In genomic region chr1:174035841-174036240, GRCm38 (mm10) we compare ENCODE assay signal across 30 mouse cellular contexts. TPM values are rescaled to one million over a fixed set of nuclear protein-coding genes. Genes with fewer than 3 reads are reported as not detected.
"Had no signal": no experiment of that assay in that cellular context is flagged by ENCODE, and none has a peak within 500 bp of the region (broad histone marks: within the 10 kb centered on the region; RNA-seq: fewer than 3 reads in every experiment).

No protein-coding gene starts in this region.

- H3K4me1 ChIP-seq: limb, embryonic 12.5 days; limb, embryonic 15.5 days; liver, embryonic 12.5 days; liver, embryonic 15.5 days; megakaryocyte, embryonic 14.5 days; midbrain, embryonic 10.5 days had no signal

- H3K4me2 ChIP-seq: limb, embryonic 12.5 days; limb, embryonic 15.5 days; liver, embryonic 12.5 days; liver, embryonic 15.5 days; lung, embryonic 15.5 days had no signal

- H3K36me3 ChIP-seq: limb, embryonic 12.5 days; limb, embryonic 15.5 days; liver, embryonic 12.5 days; liver, embryonic 15.5 days; lung, embryonic 15.5 days; midbrain, embryonic 10.5 days had no signal

- H3K9me3 ChIP-seq: limb, embryonic 12.5 days; limb, embryonic 15.5 days; liver, embryonic 12.5 days; liver, embryonic 15.5 days; lung, embryonic 15.5 days; megakaryocyte, embryonic 14.5 days; midbrain, embryonic 10.5 days had no signal

- H3K27me3 ChIP-seq: limb, embryonic 12.5 days; limb, embryonic 15.5 days; liver, embryonic 12.5 days; liver, embryonic 15.5 days; lung, embryonic 15.5 days; megakaryocyte, embryonic 14.5 days had no signal

- H3K9ac ChIP-seq: limb, embryonic 12.5 days; limb, embryonic 15.5 days; liver, embryonic 12.5 days; liver, embryonic 15.5 days; lung, embryonic 15.5 days had no signal

- ATAC-seq: liver, embryonic 12.5 days; midbrain, embryonic 16.5 days had no signal

- H3K4me3 ChIP-seq: limb, embryonic 12.5 days; limb, embryonic 15.5 days; liver, embryonic 12.5 days; liver, embryonic 15.5 days; lung, embryonic 15.5 days; megakaryocyte, embryonic 14.5 days; midbrain, embryonic 10.5 days had no signal

- DNase-seq: kidney, adult 18-20 months; kidney, adult 9 months; kidney, postnatal 14 days; kidney, postnatal 4 days; left cerebral cortex, postnatal 4 days; lung, adult 18-20 months; lung, postnatal 10 days; lung, postnatal 36 days; thymus, adult 2 months; thymus, postnatal 14 days; thymus, postnatal 4 days had no signal

- H3K27ac ChIP-seq: limb, embryonic 12.5 days; limb, embryonic 15.5 days; liver, embryonic 12.5 days; liver, embryonic 15.5 days; lung, embryonic 15.5 days; midbrain, embryonic 10.5 days; stomach, postnatal 0 days had no signal

RNA-seq across cellular contexts. Expression of gene Ifi205, which starts 4.2 kb away (rescaled TPM):
- total RNA-seq: layer of hippocampus, adult 18-20 months; left cerebral cortex, adult 8-10 months; left cerebral cortex, postnatal 14 days; left cerebral cortex, postnatal 4 days had no signal
- polyA plus RNA-seq: midbrain, embryonic 10.5 days; midbrain, embryonic 16.5 days; neural tube, embryonic 11.5 days; neural tube, embryonic 14.5 days had no signal

RNA-seq across cellular contexts. Expression of gene Olfr433, which starts 4.7 kb away (rescaled TPM):
- total RNA-seq: layer of hippocampus, adult 18-20 months; layer of hippocampus, postnatal 14 days; left cerebral cortex, adult 8-10 months; left cerebral cortex, postnatal 14 days; left cerebral cortex, postnatal 4 days had no signal
- polyA plus RNA-seq: limb, embryonic 12.5 days; lung, embryonic 15.5 days; midbrain, embryonic 10.5 days; midbrain, embryonic 16.5 days; neural tube, embryonic 11.5 days; neural tube, embryonic 14.5 days; stomach, embryonic 14.5 days; stomach, postnatal 0 days had no signal

RNA-seq across cellular contexts. Expression of gene Olfr432, which starts 13.2 kb away (rescaled TPM):
- total RNA-seq: layer of hippocampus, adult 18-20 months; layer of hippocampus, postnatal 14 days; left cerebral cortex, adult 8-10 months; left cerebral cortex, postnatal 14 days; left cerebral cortex, postnatal 4 days had no signal
- polyA plus RNA-seq: kidney, embryonic 16.5 days; limb, embryonic 12.5 days; limb, embryonic 15.5 days; liver, embryonic 12.5 days; liver, embryonic 15.5 days; lung, embryonic 15.5 days; midbrain, embryonic 10.5 days; midbrain, embryonic 16.5 days; neural tube, embryonic 11.5 days; neural tube, embryonic 14.5 days; stomach, embryonic 14.5 days; stomach, postnatal 0 days had no signal

RNA-seq across cellular contexts. Expression of gene Olfr430, which starts 30.6 kb away (rescaled TPM):
- total RNA-seq: layer of hippocampus, adult 18-20 months; layer of hippocampus, postnatal 14 days; left cerebral cortex, adult 8-10 months; left cerebral cortex, postnatal 14 days; left cerebral cortex, postnatal 4 days had no signal
- polyA plus RNA-seq: kidney, embryonic 16.5 days; limb, embryonic 12.5 days; limb, embryonic 15.5 days; liver, embryonic 12.5 days; liver, embryonic 15.5 days; lung, embryonic 15.5 days; midbrain, embryonic 10.5 days; midbrain, embryonic 16.5 days; neural tube, embryonic 11.5 days; neural tube, embryonic 14.5 days; small intestine, adult 2 months; spleen, adult 2 months; stomach, embryonic 14.5 days; stomach, postnatal 0 days; thymus, adult 2 months had no signal

RNA-seq across cellular contexts. Expression of gene Olfr429, which starts 48.3 kb away (rescaled TPM):
- total RNA-seq: layer of hippocampus, adult 18-20 months; layer of hippocampus, postnatal 14 days; left cerebral cortex, adult 8-10 months; left cerebral cortex, postnatal 14 days; left cerebral cortex, postnatal 4 days had no signal
- polyA plus RNA-seq: kidney, embryonic 16.5 days; limb, embryonic 12.5 days; limb, embryonic 15.5 days; liver, embryonic 12.5 days; liver, embryonic 15.5 days; lung, embryonic 15.5 days; midbrain, embryonic 10.5 days; midbrain, embryonic 16.5 days; neural tube, embryonic 11.5 days; neural tube, embryonic 14.5 days; small intestine, adult 2 months; spleen, adult 2 months; stomach, embryonic 14.5 days; stomach, postnatal 0 days; thymus, adult 2 months had no signal
